Mouse (Mus musculus): ENCODE data around the gene Aig1.

DNA sequence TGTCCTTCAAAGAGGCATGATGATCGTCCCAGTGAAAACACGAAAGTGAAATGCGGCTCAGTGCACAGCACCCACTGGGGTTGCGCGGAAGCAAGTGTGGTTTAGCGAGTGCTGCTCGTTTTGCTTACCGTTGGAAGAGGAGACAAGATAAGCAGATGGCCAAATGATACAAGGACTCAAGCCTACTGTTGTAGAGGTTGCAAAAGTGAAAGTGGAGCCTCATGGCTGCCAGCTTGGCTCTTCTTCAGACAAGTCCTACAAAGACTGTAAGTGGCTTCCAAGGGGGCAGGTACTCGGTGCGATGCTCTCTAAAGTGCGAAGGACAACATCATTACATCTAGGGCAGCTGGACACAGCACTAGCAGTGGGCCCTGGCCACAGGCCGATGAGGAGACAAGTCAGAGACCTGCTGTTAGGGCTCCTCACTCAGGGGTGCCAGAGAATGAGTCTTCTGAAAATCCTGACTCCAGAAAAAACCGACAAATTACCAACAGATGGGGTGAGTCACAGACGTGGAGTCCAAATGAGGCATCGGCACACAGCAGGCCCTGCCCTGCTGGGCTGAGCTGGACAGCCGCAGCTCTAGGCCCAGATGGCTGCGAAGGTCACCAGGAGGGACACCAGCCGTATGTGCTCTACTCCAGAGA lies 129.2 kb downstream of the Aig1 start:
- no peak for TF ChIP-seq GATA1 (IDR thresholded peaks at IDR 0.05; ENCODE audit: low read length)
- TF ChIP-seq TAL1 (IDR thresholded peaks at IDR 0.05; ENCODE audit: low read length), result no peak

Measured in erythroblast, embryonic 14.5 days (primary cell).